Mouse (Mus musculus): ENCODE data around the gene Ifnl2. TPM values are rescaled to one million over a fixed set of nuclear protein-coding genes. Genes with fewer than 3 reads are reported as not detected.

Gene Ifnl2
- total RNA-seq, 2 experiments from 2014 or later, result not detected

GRCm38 (mm10) chr7:28505585-28505984 lies 4.7 kb downstream of the Ifnl2 start:
- ATAC-seq (replicated peaks; ENCODE audit: low FRiP score, poor library complexity, severe bottlenecking), result no peak

GRCm38 (mm10) chr7:28495426-28495825 lies 14.8 kb downstream of the Ifnl2 start:
- no peak for ATAC-seq (replicated peaks; ENCODE audit: low FRiP score, poor library complexity, severe bottlenecking)

- ATAC-seq (replicated peaks; ENCODE audit: low FRiP score, poor library complexity, severe bottlenecking), result no peak
Observed at GRCm38 (mm10) chr7:28492310-28492709, 17.9 kb downstream of the Ifnl2 start.

- ATAC-seq (replicated peaks; ENCODE audit: low FRiP score, poor library complexity, severe bottlenecking), result no peak
Observed at GRCm38 (mm10) chr7:28490903-28491302, 19.4 kb downstream of the Ifnl2 start.

- ATAC-seq (replicated peaks; ENCODE audit: low FRiP score, poor library complexity, severe bottlenecking), result no peak
Observed at GRCm38 (mm10) chr7:28490410-28490809, 19.8 kb downstream of the Ifnl2 start.

- ATAC-seq (replicated peaks; ENCODE audit: low FRiP score, poor library complexity, severe bottlenecking), result no peak
Observed at GRCm38 (mm10) chr7:28488030-28488491, 22.2 kb downstream of the Ifnl2 start.

- no peak for ATAC-seq (replicated peaks; ENCODE audit: low FRiP score, poor library complexity, severe bottlenecking)
Observed at GRCm38 (mm10) chr7:28484192-28484591, 26.1 kb downstream of the Ifnl2 start.

GRCm38 (mm10) chr7:28482854-28483253 lies 27.4 kb downstream of the Ifnl2 start:
- ATAC-seq (replicated peaks; ENCODE audit: low FRiP score, poor library complexity, severe bottlenecking), result no peak

GRCm38 (mm10) chr7:28478854-28479253 lies 31.4 kb downstream of the Ifnl2 start:
- ATAC-seq (replicated peaks; ENCODE audit: low FRiP score, poor library complexity, severe bottlenecking), result no peak

GRCm38 (mm10) chr7:28477363-28477762 lies 32.9 kb downstream of the Ifnl2 start:
- no peak for ATAC-seq (replicated peaks; ENCODE audit: low FRiP score, poor library complexity, severe bottlenecking)

GRCm38 (mm10) chr7:28476191-28476590 lies 34.1 kb downstream of the Ifnl2 start:
- no peak for ATAC-seq (replicated peaks; ENCODE audit: low FRiP score, poor library complexity, severe bottlenecking)

GRCm38 (mm10) chr7:28467213-28467751 lies 43.0 kb downstream of the Ifnl2 start:
- no peak for ATAC-seq (replicated peaks; ENCODE audit: low FRiP score, poor library complexity, severe bottlenecking)

- ATAC-seq (replicated peaks; ENCODE audit: low FRiP score, poor library complexity, severe bottlenecking), result no peak
Observed at GRCm38 (mm10) chr7:28466721-28467212, 43.5 kb downstream of the Ifnl2 start.

GRCm38 (mm10) chr7:28464416-28465212 lies 45.6 kb downstream of the Ifnl2 start:
- no peak for ATAC-seq (replicated peaks; ENCODE audit: low FRiP score, poor library complexity, severe bottlenecking)

GRCm38 (mm10) chr7:28462769-28463168 lies 47.5 kb downstream of the Ifnl2 start:
- ATAC-seq (replicated peaks; ENCODE audit: low FRiP score, poor library complexity, severe bottlenecking), result no peak

- no peak for ATAC-seq (replicated peaks; ENCODE audit: low FRiP score, poor library complexity, severe bottlenecking)
Observed at GRCm38 (mm10) chr7:28460361-28460760, 49.9 kb downstream of the Ifnl2 start.

Other genes starting within 250 kb of the Ifnl2 start
- 10.1 TPM in 1 of 2 replicates, not detected in the other for gene Eid2, start 242.6 kb downstream of the Ifnl2 start, total RNA-seq (2015; ENCODE audit: low replicate concordance)
- 3.3 TPM in 1 of 2 replicates, not detected in the other for gene Eid2, start 242.6 kb downstream of the Ifnl2 start, total RNA-seq (2017; ENCODE audit: low replicate concordance)
- 5.4 TPM in 1 of 2 replicates, not detected in the other for gene Eid2b, start 232.7 kb downstream of the Ifnl2 start, total RNA-seq (2015; ENCODE audit: low replicate concordance)
- gene Eid2b, start 232.7 kb downstream of the Ifnl2 start, total RNA-seq (2017; ENCODE audit: low replicate concordance), result 2.1 TPM in 1 of 2 replicates, not detected in the other
- not detected in 2 replicates for gene Selenov, start 219.3 kb downstream of the Ifnl2 start, total RNA-seq (2015; ENCODE audit: low replicate concordance)
- not detected in 2 replicates for gene Selenov, start 219.3 kb downstream of the Ifnl2 start, total RNA-seq (2017; ENCODE audit: low replicate concordance)
- not detected in 2 replicates for gene Dll3, start 208.2 kb downstream of the Ifnl2 start, total RNA-seq (2015; ENCODE audit: low replicate concordance)
- gene Dll3, start 208.2 kb downstream of the Ifnl2 start, total RNA-seq (2017; ENCODE audit: low replicate concordance), result not detected in 2 replicates
- gene Timm50, start 198.4 kb downstream of the Ifnl2 start, total RNA-seq (2015; ENCODE audit: low replicate concordance), result 15.9 and 16.3 TPM in 2 replicates
- gene Timm50, start 198.4 kb downstream of the Ifnl2 start, total RNA-seq (2017; ENCODE audit: low replicate concordance), result 7.8 and 12.7 TPM in 2 replicates
- 33.5 and 37.8 TPM in 2 replicates for gene Supt5, start 171.7 kb downstream of the Ifnl2 start, total RNA-seq (2015; ENCODE audit: low replicate concordance)
- gene Supt5, start 171.7 kb downstream of the Ifnl2 start, total RNA-seq (2017; ENCODE audit: low replicate concordance), result 34.3 and 43.0 TPM in 2 replicates
- 892 and 1,114 TPM in 2 replicates for gene Rps16, start 159.8 kb downstream of the Ifnl2 start, total RNA-seq (2015; ENCODE audit: low replicate concordance)
- 132 and 239 TPM in 2 replicates for gene Rps16, start 159.8 kb downstream of the Ifnl2 start, total RNA-seq (2017; ENCODE audit: low replicate concordance)
- gene Plekhg2, start 137.9 kb downstream of the Ifnl2 start, total RNA-seq (2015; ENCODE audit: low replicate concordance), result 2.1 and 5.8 TPM in 2 replicates
- gene Plekhg2, start 137.9 kb downstream of the Ifnl2 start, total RNA-seq (2017; ENCODE audit: low replicate concordance), result 1.0 and 3.1 TPM in 2 replicates
- gene Zfp36, start 130.2 kb downstream of the Ifnl2 start, total RNA-seq (2015; ENCODE audit: low replicate concordance), result 39.8 and 50.5 TPM in 2 replicates
- 3.9 and 6.4 TPM in 2 replicates for gene Zfp36, start 130.2 kb downstream of the Ifnl2 start, total RNA-seq (2017; ENCODE audit: low replicate concordance)
- 0.84 and 13.0 TPM in 2 replicates for gene Med29, start 117.7 kb downstream of the Ifnl2 start, total RNA-seq (2015; ENCODE audit: low replicate concordance)
- 2.6 and 4.4 TPM in 2 replicates for gene Med29, start 117.7 kb downstream of the Ifnl2 start, total RNA-seq (2017; ENCODE audit: low replicate concordance)
- gene Paf1, start 117.5 kb downstream of the Ifnl2 start, total RNA-seq (2015; ENCODE audit: low replicate concordance), result 21.4 and 56.6 TPM in 2 replicates
- gene Paf1, start 117.5 kb downstream of the Ifnl2 start, total RNA-seq (2017; ENCODE audit: low replicate concordance), result 32.5 and 42.5 TPM in 2 replicates
- gene Gmfg, start 73.0 kb downstream of the Ifnl2 start, total RNA-seq (2015; ENCODE audit: low replicate concordance), result 79.3 and 117 TPM in 2 replicates
- 55.6 and 119 TPM in 2 replicates for gene Gmfg, start 73.0 kb downstream of the Ifnl2 start, total RNA-seq (2017; ENCODE audit: low replicate concordance)
- 0.84 TPM in 1 of 2 replicates, not detected in the other for gene Lrfn1, start 58.5 kb downstream of the Ifnl2 start, total RNA-seq (2015; ENCODE audit: low replicate concordance)
- not detected in 2 replicates for gene Lrfn1, start 58.5 kb downstream of the Ifnl2 start, total RNA-seq (2017; ENCODE audit: low replicate concordance)
- gene Ifnl3, start 12.4 kb upstream of the Ifnl2 start, total RNA-seq (2015; ENCODE audit: low replicate concordance), result not detected in 2 replicates
- gene Ifnl3, start 12.4 kb upstream of the Ifnl2 start, total RNA-seq (2017; ENCODE audit: low replicate concordance), result not detected in 2 replicates
- not detected in 2 replicates for gene Sycn, start 30.4 kb upstream of the Ifnl2 start, total RNA-seq (2015; ENCODE audit: low replicate concordance)
- not detected in 2 replicates for gene Sycn, start 30.4 kb upstream of the Ifnl2 start, total RNA-seq (2017; ENCODE audit: low replicate concordance)
- gene Nccrp1, start 36.8 kb upstream of the Ifnl2 start, total RNA-seq (2015; ENCODE audit: low replicate concordance), result not detected in 2 replicates
- gene Nccrp1, start 36.8 kb upstream of the Ifnl2 start, total RNA-seq (2017; ENCODE audit: low replicate concordance), result not detected in 2 replicates
- gene Samd4b, start 87.7 kb upstream of the Ifnl2 start, total RNA-seq (2015; ENCODE audit: low replicate concordance), result 15.9 and 29.6 TPM in 2 replicates
- gene Samd4b, start 87.7 kb upstream of the Ifnl2 start, total RNA-seq (2017; ENCODE audit: low replicate concordance), result 8.0 and 20.2 TPM in 2 replicates
- 7.6 and 9.6 TPM in 2 replicates for gene Pak4, start 87.7 kb upstream of the Ifnl2 start, total RNA-seq (2015; ENCODE audit: low replicate concordance)
- 2.1 and 5.9 TPM in 2 replicates for gene Pak4, start 87.7 kb upstream of the Ifnl2 start, total RNA-seq (2017; ENCODE audit: low replicate concordance)
- not detected in 2 replicates for gene Acp7, start 120.9 kb upstream of the Ifnl2 start, total RNA-seq (2015; ENCODE audit: low replicate concordance)
- gene Acp7, start 120.9 kb upstream of the Ifnl2 start, total RNA-seq (2017; ENCODE audit: low replicate concordance), result not detected in 2 replicates
- gene Fbxo27, start 182.4 kb upstream of the Ifnl2 start, total RNA-seq (2015; ENCODE audit: low replicate concordance), result not detected in 2 replicates
- gene Fbxo27, start 182.4 kb upstream of the Ifnl2 start, total RNA-seq (2017; ENCODE audit: low replicate concordance), result 1.4 TPM in 1 of 2 replicates, not detected in the other
- gene Fbxo17, start 206.3 kb upstream of the Ifnl2 start, total RNA-seq (2015; ENCODE audit: low replicate concordance), result 2.5 TPM in 1 of 2 replicates, not detected in the other
- 1.3 TPM in 1 of 2 replicates, not detected in the other for gene Fbxo17, start 206.3 kb upstream of the Ifnl2 start, total RNA-seq (2017; ENCODE audit: low replicate concordance)
- gene Mrps12, start 231.4 kb upstream of the Ifnl2 start, total RNA-seq (2015; ENCODE audit: low replicate concordance), result 12.6 and 27.2 TPM in 2 replicates
- gene Mrps12, start 231.4 kb upstream of the Ifnl2 start, total RNA-seq (2017; ENCODE audit: low replicate concordance), result 16.2 and 17.5 TPM in 2 replicates
- 1.3 and 6.1 TPM in 2 replicates for gene Sars2, start 231.5 kb upstream of the Ifnl2 start, total RNA-seq (2015; ENCODE audit: low replicate concordance)
- gene Sars2, start 231.5 kb upstream of the Ifnl2 start, total RNA-seq (2017; ENCODE audit: low replicate concordance), result 0.39 and 4.4 TPM in 2 replicates
- not detected in 2 replicates for gene Ccer2, start 245.7 kb upstream of the Ifnl2 start, total RNA-seq (2015; ENCODE audit: low replicate concordance)
- not detected in 2 replicates for gene Ccer2, start 245.7 kb upstream of the Ifnl2 start, total RNA-seq (2017; ENCODE audit: low replicate concordance)

Measured in erythroid progenitor cell, adult 5-6 weeks (primary cell).